Mouse (Mus musculus): ENCODE results near the gene Cyren. TPM values are rescaled to one million over a fixed set of nuclear protein-coding genes. Genes with fewer than 3 reads are reported as not detected.

Cyren gene
- polyA plus RNA-seq, 1 experiment = 7.9 TPM

DNA sequence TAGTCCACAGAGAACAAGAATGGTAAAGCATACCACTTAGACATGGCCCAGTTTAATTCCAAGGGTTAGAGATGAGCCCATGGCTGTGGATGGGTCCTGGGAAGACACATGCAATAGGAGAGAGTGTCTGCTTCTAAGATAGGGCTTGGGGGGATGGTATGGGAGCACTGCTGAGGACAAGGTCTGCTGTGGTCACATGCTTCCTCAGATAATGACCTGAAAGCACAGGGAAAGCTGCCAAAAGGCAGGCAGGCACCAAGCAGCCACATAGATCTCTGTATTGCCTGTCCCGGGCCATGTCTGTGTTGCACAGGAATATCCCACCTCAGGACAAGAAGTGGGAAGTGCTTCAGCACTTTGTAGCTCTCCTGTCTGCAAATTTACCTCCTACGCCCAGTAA, 21.3 kb upstream of the Cyren start:
- H3K79me2 ChIP-seq (ENCODE audit: control insufficient read depth, insufficient read depth) = no peaks in the 10 kb centered on the region
- H3K36me3 ChIP-seq (ENCODE audit: control insufficient read depth, insufficient read depth) = peaks cover 27% of the 10 kb centered on the region
- H3K27me3 ChIP-seq (ENCODE audit: control insufficient read depth, insufficient read depth, insufficient read length) = no peaks in the 10 kb centered on the region
- TF ChIP-seq MAX (IDR thresholded peaks at IDR 0.05) = no peak
- TF ChIP-seq USF1 (IDR thresholded peaks at IDR 0.05; ENCODE audit: low read depth) = no peak
- no peak for TF ChIP-seq MYOD1 (IDR thresholded peaks at IDR 0.05; ENCODE audit: control insufficient read depth, insufficient read length, low read depth)
- no peak for TF ChIP-seq MYOG (IDR thresholded peaks at IDR 0.05; ENCODE audit: control insufficient read depth, extremely low read depth, insufficient read length)
- no peak for TF ChIP-seq CEBPB (IDR thresholded peaks at IDR 0.05; ENCODE audit: low read depth)
- TF ChIP-seq CTCF (IDR thresholded peaks at IDR 0.05; ENCODE audit: control insufficient read depth, insufficient read depth, insufficient read length) = no peak
- TF ChIP-seq FOSL1 (IDR thresholded peaks at IDR 0.05; ENCODE audit: insufficient read depth, low read length, poor library complexity, severe bottlenecking) = no peak
- no peak overlapping the region for H3ac ChIP-seq (ENCODE audit: control insufficient read depth, insufficient read length, low read depth)
- no peak overlapping the region for H3K4me3 ChIP-seq (ENCODE audit: insufficient read depth, poor library complexity, severe bottlenecking)
- H3K79me3 ChIP-seq (ENCODE audit: low read depth) = no peaks in the 10 kb centered on the region

- Histone ChIP-seq H3K79me3 (ENCODE audit: low read depth) (no peaks in the 10 kb centered on the region), H3ac (ENCODE audit: control insufficient read depth, insufficient read length, low read depth) (no peak overlapping the region), H3K79me2 (ENCODE audit: control insufficient read depth, insufficient read depth) (no peaks in the 10 kb centered on the region), H3K4me3 (ENCODE audit: insufficient read depth, poor library complexity, severe bottlenecking) (no peak overlapping the region), H3K36me3 (ENCODE audit: control insufficient read depth, insufficient read depth) (peaks cover 29% of the 10 kb centered on the region), H3K27me3 (ENCODE audit: control insufficient read depth, insufficient read depth, insufficient read length) (no peaks in the 10 kb centered on the region)
- no peak for TF ChIP-seq USF1 (IDR thresholded peaks at IDR 0.05; ENCODE audit: low read depth)
- TF ChIP-seq MYOG (IDR thresholded peaks at IDR 0.05; ENCODE audit: control insufficient read depth, extremely low read depth, insufficient read length) = no peak
- no peak for TF ChIP-seq CEBPB (IDR thresholded peaks at IDR 0.05; ENCODE audit: low read depth)
Observed at GRCm38 (mm10) chr6:34896168-34896780, 18.4 kb upstream of the Cyren start.

- no peaks in the 10 kb centered on the region for H3K27me3 ChIP-seq (ENCODE audit: control insufficient read depth, insufficient read depth, insufficient read length)
- TF ChIP-seq USF1 (IDR thresholded peaks at IDR 0.05; ENCODE audit: low read depth) (no peak), MYOD1 (IDR thresholded peaks at IDR 0.05; ENCODE audit: control insufficient read depth, insufficient read length, low read depth) (no peak), CTCF (IDR thresholded peaks at IDR 0.05; ENCODE audit: control insufficient read depth, insufficient read depth, insufficient read length) (no peak), FOSL1 (IDR thresholded peaks at IDR 0.05; ENCODE audit: insufficient read depth, low read length, poor library complexity, severe bottlenecking) (no peak), CEBPB (IDR thresholded peaks at IDR 0.05; ENCODE audit: low read depth) (no peak), MAX (IDR thresholded peaks at IDR 0.05) (no peak), MYOG (IDR thresholded peaks at IDR 0.05; ENCODE audit: control insufficient read depth, extremely low read depth, insufficient read length) (no peak)
- H3K79me2 ChIP-seq (ENCODE audit: control insufficient read depth, insufficient read depth) = no peaks in the 10 kb centered on the region
- H3K4me3 ChIP-seq (ENCODE audit: insufficient read depth, poor library complexity, severe bottlenecking) = no peak overlapping the region
- H3K36me3 ChIP-seq (ENCODE audit: control insufficient read depth, insufficient read depth) = peaks cover 29% of the 10 kb centered on the region
- no peaks in the 10 kb centered on the region for H3K79me3 ChIP-seq (ENCODE audit: low read depth)
- no peak overlapping the region for H3ac ChIP-seq (ENCODE audit: control insufficient read depth, insufficient read length, low read depth)
Observed at GRCm38 (mm10) chr6:34895569-34895968, 17.7 kb upstream of the Cyren start.

DNA sequence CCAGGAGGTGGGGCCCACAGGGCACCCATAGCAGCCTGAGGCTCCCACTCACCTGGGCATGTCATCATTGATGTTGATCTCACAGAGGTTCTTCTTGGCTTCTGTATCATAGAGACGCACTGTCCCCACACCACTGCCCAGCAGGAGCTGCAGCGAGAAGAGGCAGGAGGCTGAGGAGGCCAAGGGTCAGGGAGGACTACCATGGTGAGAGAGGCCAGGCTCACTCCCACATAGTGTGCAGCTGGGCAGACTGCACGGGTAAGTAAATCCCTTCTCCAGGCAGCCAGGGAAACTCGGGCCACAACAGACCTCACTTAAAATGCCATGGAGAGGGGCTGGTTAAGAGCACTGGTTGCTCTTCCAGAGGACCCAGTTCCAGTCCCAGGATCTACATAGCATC, 11.3 kb upstream of the Cyren start:
- Histone ChIP-seq H3K79me2 (ENCODE audit: control insufficient read depth, insufficient read depth) (no peaks in the 10 kb centered on the region), H3ac (ENCODE audit: control insufficient read depth, insufficient read length, low read depth) (no peak overlapping the region), H3K36me3 (ENCODE audit: control insufficient read depth, insufficient read depth) (peaks cover 10% of the 10 kb centered on the region), H3K4me3 (ENCODE audit: insufficient read depth, poor library complexity, severe bottlenecking) (no peak overlapping the region), H3K79me3 (ENCODE audit: low read depth) (no peaks in the 10 kb centered on the region), H3K27me3 (ENCODE audit: control insufficient read depth, insufficient read depth, insufficient read length) (no peaks in the 10 kb centered on the region)
- TF ChIP-seq USF1 (IDR thresholded peaks at IDR 0.05; ENCODE audit: low read depth) = no peak
- TF ChIP-seq MYOD1 (IDR thresholded peaks at IDR 0.05; ENCODE audit: control insufficient read depth, insufficient read length, low read depth) = no peak
- TF ChIP-seq MAX (IDR thresholded peaks at IDR 0.05) = no peak
- TF ChIP-seq FOSL1 (IDR thresholded peaks at IDR 0.05; ENCODE audit: insufficient read depth, low read length, poor library complexity, severe bottlenecking) = no peak
- no peak for TF ChIP-seq CTCF (IDR thresholded peaks at IDR 0.05; ENCODE audit: control insufficient read depth, insufficient read depth, insufficient read length)
- TF ChIP-seq MYOG (IDR thresholded peaks at IDR 0.05; ENCODE audit: control insufficient read depth, extremely low read depth, insufficient read length) = no peak
- no peak for TF ChIP-seq CEBPB (IDR thresholded peaks at IDR 0.05; ENCODE audit: low read depth)

DNA sequence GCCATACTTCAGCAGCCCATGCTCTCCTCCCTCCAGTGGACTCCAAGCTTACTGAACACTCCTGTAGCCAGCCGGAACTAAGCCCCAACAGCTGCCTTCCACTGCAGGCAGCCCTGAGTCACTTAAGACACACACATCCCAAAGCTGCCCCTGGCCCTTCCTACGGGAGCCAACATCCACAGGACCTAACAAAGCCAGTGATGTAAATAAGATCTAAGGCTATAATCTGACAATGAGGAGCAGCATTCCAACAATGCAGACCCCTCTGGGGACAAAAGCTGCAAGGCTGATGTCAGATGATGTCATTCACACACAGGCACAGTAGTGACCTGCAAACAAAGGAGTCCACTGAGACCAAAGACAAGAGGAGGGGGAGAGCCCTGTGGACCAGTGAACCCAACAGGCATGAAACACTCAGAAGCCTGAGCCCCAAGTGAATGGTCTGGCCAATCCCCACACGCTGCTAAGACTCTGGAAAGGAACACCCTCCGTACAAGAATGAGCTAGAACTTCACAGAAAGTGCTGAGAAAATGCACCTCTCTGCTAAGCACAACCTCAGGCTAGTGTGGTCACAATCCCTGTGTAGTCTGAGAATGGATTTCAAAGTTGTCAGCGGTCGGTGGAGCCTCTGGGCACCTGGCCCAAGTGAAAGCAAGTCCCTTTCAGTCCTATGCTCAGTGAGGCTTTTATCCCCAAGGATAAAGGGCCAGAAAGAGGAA, 9.4 kb upstream of the Cyren start:
- no peaks in the 10 kb centered on the region for H3K27me3 ChIP-seq (ENCODE audit: control insufficient read depth, insufficient read depth, insufficient read length)
- no peak for TF ChIP-seq FOSL1 (IDR thresholded peaks at IDR 0.05; ENCODE audit: insufficient read depth, low read length, poor library complexity, severe bottlenecking)
- no peak for TF ChIP-seq USF1 (IDR thresholded peaks at IDR 0.05; ENCODE audit: low read depth)
- TF ChIP-seq CEBPB (IDR thresholded peaks at IDR 0.05; ENCODE audit: low read depth) = no peak
- TF ChIP-seq MAX (IDR thresholded peaks at IDR 0.05) = no peak
- no peak for TF ChIP-seq MYOD1 (IDR thresholded peaks at IDR 0.05; ENCODE audit: control insufficient read depth, insufficient read length, low read depth)
- TF ChIP-seq MYOG (IDR thresholded peaks at IDR 0.05; ENCODE audit: control insufficient read depth, extremely low read depth, insufficient read length) = no peak
- TF ChIP-seq CTCF (IDR thresholded peaks at IDR 0.05; ENCODE audit: control insufficient read depth, insufficient read depth, insufficient read length) = no peak
- no peak overlapping the region for H3K4me3 ChIP-seq (ENCODE audit: insufficient read depth, poor library complexity, severe bottlenecking)
- no peaks in the 10 kb centered on the region for H3K79me3 ChIP-seq (ENCODE audit: low read depth)
- no peaks in the 10 kb centered on the region for H3K79me2 ChIP-seq (ENCODE audit: control insufficient read depth, insufficient read depth)
- H3K36me3 ChIP-seq (ENCODE audit: control insufficient read depth, insufficient read depth) = peaks cover 13% of the 10 kb centered on the region
- H3ac ChIP-seq (ENCODE audit: control insufficient read depth, insufficient read length, low read depth) = no peak overlapping the region

Data from C2C12 (cell line).